Mouse (Mus musculus) kidney, adult 18-20 months (tissue): ENCODE data around the gene Ap1b1.
A peak's percentile ranks its signal among the peaks of the same experiment; 100 is the strongest.

Experiments used
- DNase-seq: peaks from one replicate; pipeline ENCODE4 v3.0.0; 2021

Ap1b1 gene

GRCm38 (mm10) chr11:4986695-4987486 is at the start of gene Ap1b1:
Ap1b1 (plus strand) TSS chr11:4986824.
- DNase-seq, result peak; percentile 92

- DNase-seq, result no peak
These were observed 40.1 kb upstream of the Ap1b1 start for GRCm38 (mm10) chr11:4946530-4946929.

- DNase-seq, result peak; percentile 53
These were observed 39.4 kb upstream of the Ap1b1 start for GRCm38 (mm10) chr11:4946947-4947812.

GRCm38 (mm10) chr11:4947813-4948174 is 38.8 kb upstream of the Ap1b1 start, which contains the start of gene Nefh:
Nefh (minus strand) TSS chr11:4948064.
- no peak for DNase-seq

- DNase-seq, result no peak
These were observed 37.8 kb upstream of the Ap1b1 start for GRCm38 (mm10) chr11:4948792-4949191.

GRCm38 (mm10) chr11:4949256-4950044 is 37.2 kb upstream of the Ap1b1 start:
- peak; percentile 61 for DNase-seq

GRCm38 (mm10) chr11:4953401-4953800 is 33.2 kb upstream of the Ap1b1 start:
- no peak for DNase-seq

GRCm38 (mm10) chr11:4953918-4954317 is 32.7 kb upstream of the Ap1b1 start:
- peak; percentile 29 for DNase-seq

GRCm38 (mm10) chr11:4963099-4963808 is 23.4 kb upstream of the Ap1b1 start:
- no peak for DNase-seq

GRCm38 (mm10) chr11:4966325-4966724 is 20.3 kb upstream of the Ap1b1 start:
- no peak for DNase-seq

- DNase-seq, result no peak
These were observed 19.7 kb upstream of the Ap1b1 start for GRCm38 (mm10) chr11:4966888-4967287.

GRCm38 (mm10) chr11:4967549-4967948 is 19.1 kb upstream of the Ap1b1 start:
- no peak for DNase-seq

GRCm38 (mm10) chr11:4968376-4968775 is 18.2 kb upstream of the Ap1b1 start:
- no peak for DNase-seq

GRCm38 (mm10) chr11:4972967-4973870 is 13.4 kb upstream of the Ap1b1 start:
- peak; percentile 66 for DNase-seq

GRCm38 (mm10) chr11:4973871-4974256 is 12.8 kb upstream of the Ap1b1 start:
- DNase-seq, result no peak

GRCm38 (mm10) chr11:4974376-4975122 is 12.1 kb upstream of the Ap1b1 start:
- peak; percentile 40 for DNase-seq

GRCm38 (mm10) chr11:4975623-4976022 is 11.0 kb upstream of the Ap1b1 start:
- peak; percentile 79 for DNase-seq

- DNase-seq, result no peak
These were observed 3.6 kb upstream of the Ap1b1 start for GRCm38 (mm10) chr11:4983010-4983409.

GRCm38 (mm10) chr11:4983538-4983937 is 3.1 kb upstream of the Ap1b1 start:
- DNase-seq, result no peak

- no peak for DNase-seq
These were observed 2.4 kb upstream of the Ap1b1 start for GRCm38 (mm10) chr11:4984249-4984648.

- DNase-seq, result no peak
These were observed 1.8 kb upstream of the Ap1b1 start for GRCm38 (mm10) chr11:4984799-4985198.
